Mouse (Mus musculus): ENCODE data around the gene Rogdi.

DNA sequence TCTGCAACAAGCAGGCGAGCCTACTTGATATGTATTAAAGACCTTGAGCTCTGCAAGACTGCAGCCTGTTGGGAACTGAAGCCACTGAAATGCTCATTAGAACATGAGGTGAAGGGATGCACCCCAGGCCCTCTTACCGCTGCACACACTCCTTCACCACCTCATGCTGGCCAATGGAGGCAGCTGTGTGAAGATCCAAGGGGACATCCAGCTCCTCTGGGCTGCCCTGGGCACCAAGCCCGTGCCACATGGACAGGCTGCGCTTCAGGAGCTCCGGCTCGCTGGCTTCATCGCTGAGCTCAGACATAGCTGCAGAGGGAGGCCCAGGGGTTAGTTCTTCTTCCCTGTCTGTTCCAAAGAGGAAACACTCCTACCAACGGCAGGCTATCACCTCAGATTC, 53.1 kb downstream of the Rogdi start:
- TF ChIP-seq EP300 (IDR thresholded peaks at IDR 0.05; ENCODE audit: low read depth) (no peak), CTCF (IDR thresholded peaks at IDR 0.05; ENCODE audit: low read depth) (no peak)
